Mouse (Mus musculus): Measurements from ENCODE around the gene Six2. TPM values are rescaled to one million over a fixed set of nuclear protein-coding genes. Genes with fewer than 3 reads are reported as not detected.

The Six2 gene
- 0.06 TPM in 1 of 2 replicates, not detected in the other for polyA plus RNA-seq (2021; fragmentation: Nextera tagmentation)
- long read RNA-seq, experiment 1: 0 reads
- long read RNA-seq, experiment 2: 0 reads

GRCm38 (mm10) chr17:85688236-85688910, at the start of gene Six2:
Gene Six2 (minus strand): TSS chr17:85688274.

Other genes starting within 250 kb of the Six2 start
- 0.24 and 0.78 TPM in 2 replicates for gene Six3, start 74.7 kb downstream of the Six2 start, polyA plus RNA-seq (2021; fragmentation: Nextera tagmentation)